Mouse (Mus musculus) liver, embryonic 14.5 days (tissue): ENCODE results near the gene Pcdh10. TPM values are rescaled to one million over a fixed set of nuclear protein-coding genes. Genes with fewer than 3 reads are reported as not detected.

Experiments
- ATAC-seq: fragments of 200-750 bp; cut with Nextera tagmentation; 2 replicates; pipeline ENCODE4 v1.8.0; 2017; ENCODE audit warnings: moderate number of reproducible peaks, mild to moderate bottlenecking, moderate library complexity; ENCODE audit not compliant: insufficient read depth
- DNase-seq, 3 experiments: peaks; one replicate each; pipeline ENCODE4 v3.0.0-alpha.2; 2012 to 2013; ENCODE audit warnings: low read depth in 3 of 3, low spot score in 3 of 3
- H3K27ac ChIP-seq: fragments of 300-500 bp; sonication (generic); 2 replicates; pipeline ENCODE4 v1.5.1; 2014; ENCODE audit warnings: moderate library complexity, mild to moderate bottlenecking, control low read depth, inconsistent platforms
- H3K27me3 ChIP-seq: fragments of 300-500 bp; sonication (generic); 2 replicates; pipeline ENCODE4 v1.6.1; 2014; ENCODE audit warnings: mild to moderate bottlenecking, low read length, moderate library complexity; ENCODE audit not compliant: control insufficient read depth, insufficient read depth
- H3K36me3 ChIP-seq: fragments of 300-500 bp; sonication (generic); replicated peaks from 2 replicates; pipeline ENCODE4 v1.6.1; 2014; ENCODE audit warnings: low read depth; ENCODE audit not compliant: control insufficient read depth, insufficient read depth
- H3K4me1 ChIP-seq, 2 experiments: fragments of 200-500 bp in 1 of 2; fragments of 300-500 bp in 1 of 2; sonication (generic) in 1 of 2; replicated peaks; 2 replicates each; pipeline ENCODE4 v1.6.1; 2012 to 2014; ENCODE audit warnings: antibody characterized with exemption in 1 of 2, inconsistent platforms in 1 of 2, low read length in 1 of 2; ENCODE audit not compliant: control insufficient read depth in 2 of 2, insufficient read depth in 2 of 2
- H3K4me2 ChIP-seq: fragments of 300-500 bp; sonication (generic); 2 replicates; pipeline ENCODE4 v1.6.1; 2014; ENCODE audit warnings: low read depth, mild to moderate bottlenecking, control low read depth, moderate library complexity
- H3K4me3 ChIP-seq, 2 experiments: fragments of 200-500 bp in 1 of 2; fragments of 300-500 bp in 1 of 2; sonication (generic) in 1 of 2; 2 replicates each; pipeline ENCODE4 v1.5.1; 2012 to 2014; ENCODE audit warnings: low read depth in 2 of 2, low read length in 2 of 2, mild to moderate bottlenecking in 2 of 2, control low read depth in 1 of 2, inconsistent platforms in 1 of 2, moderate library complexity in 1 of 2; ENCODE audit not compliant: insufficient read depth in 1 of 2
- H3K9ac ChIP-seq: fragments of 300-500 bp; sonication (generic); replicated peaks from 2 replicates; pipeline ENCODE4 v1.6.1; 2014; ENCODE audit warnings: mild to moderate bottlenecking, control low read depth, moderate library complexity
- H3K9me3 ChIP-seq: fragments of 300-500 bp; sonication (generic); 2 replicates; pipeline ENCODE4 v1.6.1; 2016; ENCODE audit warnings: low read length, mixed read lengths; ENCODE audit not compliant: control insufficient read depth
- CTCF ChIP-seq: IDR thresholded peaks from 2 replicates; pipeline ENCODE4 v1.5.1; 2016; ENCODE audit warnings: antibody characterized with exemption, low read depth, control low read depth
- EP300 ChIP-seq: IDR thresholded peaks from 2 replicates; pipeline ENCODE4 v1.6.1; 2016; ENCODE audit warnings: antibody characterized with exemption, low read depth
- WGBS: fragments of 180-500 bp; shearing (Covaris S2); extraction: QIAGEN DNeasy Blood & Tissue Kit; methylation state at CpG from one replicate; pipeline ENCODE4 v1.1.7; 2014; ENCODE audit not compliant: insufficient replicate concordance; 5-methylcytosine and 5-hydroxymethylcytosine counted together
- polyA plus RNA-seq, 2 experiments: library from polyadenylated mRNA; depleted of rRNA in 1 of 2; stranded (reverse) in 1 of 2; unstranded in 1 of 2; fragments of >200 nt; fragmentation: Nextera tagmentation in 1 of 2; extraction: Ambion mirVana in 1 of 2; gene quantifications; 2 replicates each; pipeline versions ENCODE4 v1.2.1 to v1.2.3; 2012 to 2014

Gene Pcdh10
- polyA plus RNA-seq (2012; rRNA removed) (0.03 and 0.06 TPM in 2 replicates), polyA plus RNA-seq (2014; fragmentation: Nextera tagmentation; extraction: Ambion mirVana) (0.04 TPM in 1 of 2 replicates, not detected in the other)

- H3K27ac ChIP-seq: no peak within 1 kb of the TSS
- H3K4me2 ChIP-seq: peak within 1 kb of the TSS; percentile 54
- no peaks in the 10 kb centered on the region for H3K4me1 ChIP-seq
- no peaks in the 10 kb centered on the region for H3K9me3 ChIP-seq
- H3K36me3 ChIP-seq: no peaks in the 10 kb centered on the region
- peak within 1 kb of the TSS; percentile 33 to 42 for H3K4me3 ChIP-seq
- TF ChIP-seq EP300 (no peak), CTCF (no peak)
- H3K9ac ChIP-seq: no peak within 1 kb of the TSS
- under 1% methylated on average over 26 of the region's 26 CpGs for WGBS
- peaks cover 63% of the 10 kb centered on the region for H3K27me3 ChIP-seq
- DNase-seq: peak; percentile 20 to 28 (median 23)
- peak; percentile 72 for ATAC-seq
Measured at GRCm38 (mm10) chr3:45378145-45378544, at the start of gene Pcdh10. Gene Pcdh10, plus strand, starts transcription at chr3:45378398.

- Histone ChIP-seq H3K27ac (no peak overlapping the region), H3K27me3 (no peaks in the 10 kb centered on the region), H3K4me3 (no peak overlapping the region), H3K9me3 (no peaks in the 10 kb centered on the region), H3K36me3 (no peaks in the 10 kb centered on the region), H3K9ac (no peak overlapping the region), H3K4me1 (no peaks in the 10 kb centered on the region), H3K4me2 (no peak overlapping the region)
- ATAC-seq: no peak
- no peak for TF ChIP-seq EP300
- no peak for TF ChIP-seq CTCF
- WGBS: 69% methylated on average over 1 of the region's 1 CpGs
- no peak for DNase-seq
Measured at GRCm38 (mm10) chr3:45355919-45356318, 22.3 kb upstream of the Pcdh10 start.

GRCm38 (mm10) chr3:45368952-45369351 is 9.2 kb upstream of the Pcdh10 start:
- no peak for ATAC-seq
- no peak overlapping the region for H3K27ac ChIP-seq
- no peaks in the 10 kb centered on the region for H3K4me1 ChIP-seq
- H3K27me3 ChIP-seq: no peaks in the 10 kb centered on the region
- DNase-seq: no peak
- H3K9me3 ChIP-seq: no peaks in the 10 kb centered on the region
- H3K4me2 ChIP-seq: no peak overlapping the region
- H3K9ac ChIP-seq: no peak overlapping the region
- H3K4me3 ChIP-seq: no peak overlapping the region
- WGBS: 16% methylated on average over 1 of the region's 1 CpGs
- no peaks in the 10 kb centered on the region for H3K36me3 ChIP-seq
- TF ChIP-seq EP300 (no peak), CTCF (no peak)

DNA sequence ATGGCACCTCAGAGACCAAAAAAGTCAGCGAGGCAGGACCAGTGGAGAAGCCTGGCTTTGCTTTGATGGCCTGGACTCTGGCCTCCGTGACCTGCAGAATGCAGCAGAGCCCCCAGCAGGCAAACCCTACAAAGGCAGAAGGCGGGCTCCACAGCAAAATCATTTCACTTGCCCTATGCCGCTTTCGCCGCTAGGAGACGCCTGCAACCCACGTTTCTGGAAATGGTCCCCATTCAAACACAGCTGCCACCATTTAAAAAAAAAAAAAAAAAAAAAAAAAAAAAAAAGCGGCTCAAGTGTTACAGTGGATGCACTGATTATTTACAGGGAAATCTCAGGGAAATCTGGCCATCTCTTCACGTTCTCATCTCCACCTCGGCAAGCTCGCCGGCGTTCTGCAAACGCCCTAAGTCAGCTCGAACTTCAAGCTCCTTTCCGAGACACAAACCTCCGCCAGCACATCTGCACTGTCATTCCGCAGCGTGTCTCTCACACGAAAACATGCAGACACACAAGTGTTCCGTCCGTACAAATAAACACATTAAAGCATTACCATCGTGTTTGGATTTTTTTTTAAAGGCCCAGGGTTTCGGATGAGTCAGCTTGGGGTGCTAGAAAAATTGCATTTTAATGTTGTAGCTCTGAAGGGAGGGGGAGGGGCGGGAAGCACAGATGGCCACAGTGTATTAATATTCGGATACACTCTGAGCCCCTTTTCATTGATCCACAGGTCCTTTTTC is 2.3 kb upstream of the Pcdh10 start:
- H3K27me3 ChIP-seq: peaks cover 54% of the 10 kb centered on the region
- H3K9ac ChIP-seq: no peak overlapping the region
- under 1% methylated on average over 27 of the region's 27 CpGs for WGBS

More for the DNA sequence above, 2.3 kb upstream of the Pcdh10 start:
- Histone ChIP-seq H3K4me3 (peak overlapping the region; percentile 30 to 55; a peak in 3 of 4 replicates), H3K9me3 (no peaks in the 10 kb centered on the region), H3K36me3 (no peaks in the 10 kb centered on the region), H3K27ac (no peak overlapping the region), H3K4me2 (peak overlapping the region; percentile 50), H3K4me1 (no peaks in the 10 kb centered on the region)
- ATAC-seq: no peak
- peak in 2 of 3 experiments; percentile 4 to 10 for DNase-seq
- TF ChIP-seq EP300 (no peak), CTCF (peak; percentile 66)
